8 mouse cellular contexts compared by ENCODE assay signal in genomic region chr2:103969437-103970040, GRCm38 (mm10). TPM values are rescaled to one million over a fixed set of nuclear protein-coding genes. Genes with fewer than 3 reads are reported as not detected.
A peak's percentile ranks its signal among the peaks of the same experiment; 100 is the strongest.
DNase-seq lines count a peak whose midpoint lies in the region; ATAC-seq and TF ChIP-seq lines count a peak whose summit lies in the region.

No protein-coding gene starts in this region.

- H3K9me3 ChIP-seq in forebrain, embryonic 10.5 days = no peaks in the 10 kb centered on the region
- no peaks in the 10 kb centered on the region for H3K9me3 ChIP-seq in heart, embryonic 14.5 days (ENCODE audit: control insufficient read depth, low read length)
- no peaks in the 10 kb centered on the region for H3K9me3 ChIP-seq in kidney, postnatal 0 days (replicated peaks; ENCODE audit: low read length)
- H3K9me3 ChIP-seq in liver, embryonic 13.5 days (replicated peaks) = no peaks in the 10 kb centered on the region

- peak; percentile 75 for DNase-seq in forebrain, embryonic 10.5 days (ENCODE audit: extremely low spot score, low spot score)
- DNase-seq in kidney, postnatal 0 days (ENCODE audit: low spot score) = peak; percentile 73
- peak; percentile 76 for DNase-seq in liver, embryonic 13.5 days
- DNase-seq in naive thymus-derived CD4-positive, alpha-beta T cell, adult 2 months (ENCODE audit: low read depth) = peak; percentile 40
- peak; percentile 81 for DNase-seq in splenic B cell, adult 2 months (ENCODE audit: low read depth, low spot score)

- H3K4me1 ChIP-seq in brown adipose tissue, adult 24 weeks (ENCODE audit: control insufficient read depth, insufficient read depth, insufficient read length, low read length) = peaks cover 3% of the 10 kb centered on the region; the same call in 1 of the 2 replicates
- peaks cover 37% of the 10 kb centered on the region for H3K4me1 ChIP-seq in forebrain, embryonic 10.5 days
- H3K4me1 ChIP-seq in heart, embryonic 14.5 days (ENCODE audit: control insufficient read depth in 2 of 2, insufficient read depth in 2 of 2, low read length in 2 of 2) = peaks cover 0 to 7% of the 10 kb centered on the region in 2 experiments; a peak in 1 of 4 replicates
- H3K4me1 ChIP-seq in kidney, postnatal 0 days (replicated peaks; ENCODE audit: insufficient read depth, low read length) = peaks cover 4% of the 10 kb centered on the region; the same call in 1 of the 2 replicates
- peaks cover 82% of the 10 kb centered on the region for H3K4me1 ChIP-seq in liver, embryonic 13.5 days (replicated peaks)

- H3K9ac ChIP-seq in heart, embryonic 14.5 days (ENCODE audit: low read length) = peak overlapping the region; percentile 80
- peak overlapping the region; percentile 68 for H3K9ac ChIP-seq in kidney, postnatal 0 days (ENCODE audit: low read depth, low read length)
- H3K9ac ChIP-seq in liver, embryonic 13.5 days = peak overlapping the region; percentile 100

- peak; percentile 50; the same call in 1 of the 2 replicates for TF ChIP-seq CTCF in kidney, postnatal 0 days (IDR thresholded peaks at IDR 0.05; ENCODE audit: low read depth)

- H3K4me2 ChIP-seq in heart, embryonic 14.5 days (ENCODE audit: low read length) = peak overlapping the region; percentile 98
- peak overlapping the region; percentile 67 for H3K4me2 ChIP-seq in kidney, postnatal 0 days (ENCODE audit: low read length)
- H3K4me2 ChIP-seq in liver, embryonic 13.5 days = peak overlapping the region; percentile 84

- H3K4me3 ChIP-seq in brown adipose tissue, adult 24 weeks (ENCODE audit: insufficient read depth, low read depth, low read length) = peak overlapping the region; percentile 93
- H3K4me3 ChIP-seq in forebrain, embryonic 10.5 days = peak overlapping the region; percentile 78
- peak overlapping the region; percentile 53 to 84 for H3K4me3 ChIP-seq in heart, embryonic 14.5 days (ENCODE audit: control insufficient read depth in 1 of 2, insufficient read depth in 1 of 2, low read depth in 1 of 2, low read length in 2 of 2)
- peak overlapping the region; percentile 67 for H3K4me3 ChIP-seq in kidney, postnatal 0 days (replicated peaks; ENCODE audit: low read depth, low read length)
- H3K4me3 ChIP-seq in liver, embryonic 13.5 days (replicated peaks) = peak overlapping the region; percentile 96

- peak overlapping the region; percentile 78 for H3K27ac ChIP-seq in brown adipose tissue, adult 24 weeks (replicated peaks; ENCODE audit: low read depth, low read length)
- H3K27ac ChIP-seq in forebrain, embryonic 10.5 days = peak overlapping the region; percentile 88
- H3K27ac ChIP-seq in heart, embryonic 14.5 days (replicated peaks in 1 of 2; ENCODE audit: control insufficient read depth in 1 of 2, insufficient read depth in 1 of 2, low read depth in 2 of 2, low read length in 2 of 2) = peak overlapping the region; percentile 25 to 75
- H3K27ac ChIP-seq in kidney, postnatal 0 days = peak overlapping the region; percentile 71
- peak overlapping the region; percentile 97 for H3K27ac ChIP-seq in liver, embryonic 13.5 days

- peaks cover 83% of the 10 kb centered on the region for H3K27me3 ChIP-seq in forebrain, embryonic 10.5 days (ENCODE audit: poor library complexity, severe bottlenecking)
- H3K27me3 ChIP-seq in heart, embryonic 14.5 days (ENCODE audit: control insufficient read depth, insufficient read depth, low read length) = peaks cover 43% of the 10 kb centered on the region
- H3K27me3 ChIP-seq in kidney, postnatal 0 days (ENCODE audit: insufficient read depth, low read length) = no peaks in the 10 kb centered on the region; the same call in 1 of the 2 replicates
- no peaks in the 10 kb centered on the region for H3K27me3 ChIP-seq in liver, embryonic 13.5 days
- no peaks in the 10 kb centered on the region for H3K27me3 ChIP-seq in splenic B cell, adult 2 months (ENCODE audit: control insufficient read depth, insufficient read depth, low read length, poor library complexity, severe bottlenecking)

- H3K36me3 ChIP-seq in forebrain, embryonic 10.5 days (replicated peaks) = peaks cover 4% of the 10 kb centered on the region; the same call in 1 of the 2 replicates
- peaks cover 8% of the 10 kb centered on the region; the same call in 1 of the 2 replicates for H3K36me3 ChIP-seq in heart, embryonic 14.5 days (ENCODE audit: control insufficient read depth, insufficient read depth, low read length)
- H3K36me3 ChIP-seq in kidney, postnatal 0 days (ENCODE audit: insufficient read depth, low read length) = no peaks in the 10 kb centered on the region
- H3K36me3 ChIP-seq in liver, embryonic 13.5 days = peaks cover 74% of the 10 kb centered on the region
- H3K36me3 ChIP-seq in splenic B cell, adult 2 months (ENCODE audit: control insufficient read depth, insufficient read depth, low read length, poor library complexity, severe bottlenecking) = peaks cover 4% of the 10 kb centered on the region; the same call in 1 of the 2 replicates

- WGBS in forebrain, embryonic 10.5 days = under 1% methylated on average over 40 of the region's 40 CpGs
- 1% methylated on average over 40 of the region's 40 CpGs for WGBS in heart, embryonic 14.5 days
- under 1% methylated on average over 39 of the region's 40 CpGs for whole genome bisulfite sequencing in kidney, postnatal 0 days
- under 1% methylated on average over 40 of the region's 40 CpGs for WGBS in liver, embryonic 13.5 days (ENCODE audit: insufficient replicate concordance)

- peak; percentile 42 for ATAC-seq in CD4-positive, CD25-positive, alpha-beta regulatory T cell, adult 4 months
- peak; percentile 79 for ATAC-seq in heart, embryonic 14.5 days (ENCODE audit: insufficient number of reproducible peaks, insufficient read depth, low FRiP score, low read depth)
- ATAC-seq in kidney, postnatal 0 days (replicated peaks; ENCODE audit: low FRiP score, low read depth) = peak; percentile 87
- ATAC-seq in liver, embryonic 13.5 days (ENCODE audit: low read depth) = peak; percentile 84

RNA-seq across cellular contexts. Expression of gene Lmo2, which starts 11.8 kb away (rescaled TPM):
- polyA plus RNA-seq in CD4-positive, CD25-positive, alpha-beta regulatory T cell, adult 4 months (2017; shearing (Covaris generic)) = 1 to 10 TPM in 1 of 2 experiments, under 1 TPM in 1; 0.38 to 2.1 TPM
- polyA plus RNA-seq in brown adipose tissue, adult 24 weeks (2012; ENCODE audit: insufficient read depth, insufficient read length, missing spikeins) = 10.9 and 11.1 TPM in 2 replicates
- polyA plus RNA-seq in forebrain, embryonic 10.5 days (2016; fragmentation: Nextera tagmentation; extraction: Ambion mirVana) = 24.3 and 26.4 TPM in 2 replicates
- polyA plus RNA-seq in heart, embryonic 14.5 days (2014; fragmentation: Nextera tagmentation; extraction: Ambion mirVana) = 21.9 and 23.7 TPM in 2 replicates
- 34.1 and 43.7 TPM in 2 replicates for polyA plus RNA-seq in kidney, postnatal 0 days (2015; fragmentation: Nextera tagmentation; extraction: Ambion mirVana)
- polyA plus RNA-seq in liver, embryonic 13.5 days (2015; fragmentation: Nextera tagmentation; extraction: Ambion mirVana) = 156 and 167 TPM in 2 replicates

RNA-seq across cellular contexts. Expression of gene Fbxo3, which starts 58.0 kb away (rescaled TPM):
- polyA plus RNA-seq in CD4-positive, CD25-positive, alpha-beta regulatory T cell, adult 4 months (2017; shearing (Covaris generic)) = 10 to 100 TPM; 39.2 to 39.4 TPM
- 46.9 and 47.4 TPM in 2 replicates for polyA plus RNA-seq in brown adipose tissue, adult 24 weeks (2012; ENCODE audit: insufficient read depth, insufficient read length, missing spikeins)
- polyA plus RNA-seq in forebrain, embryonic 10.5 days (2016; fragmentation: Nextera tagmentation; extraction: Ambion mirVana) = 47.8 and 48.3 TPM in 2 replicates
- polyA plus RNA-seq in heart, embryonic 14.5 days (2014; fragmentation: Nextera tagmentation; extraction: Ambion mirVana) = 43.5 and 44.9 TPM in 2 replicates
- polyA plus RNA-seq in kidney, postnatal 0 days (2015; fragmentation: Nextera tagmentation; extraction: Ambion mirVana) = 49.0 and 51.5 TPM in 2 replicates
- 50.2 and 61.5 TPM in 2 replicates for polyA plus RNA-seq in liver, embryonic 13.5 days (2015; fragmentation: Nextera tagmentation; extraction: Ambion mirVana)

RNA-seq across cellular contexts. Expression of gene 4931422A03Rik, which starts 58.6 kb away (rescaled TPM):
- under 1 TPM in 1 of 2 experiments, not detected in 1; 0.93 TPM for polyA plus RNA-seq in CD4-positive, CD25-positive, alpha-beta regulatory T cell, adult 4 months (2017; shearing (Covaris generic))
- not detected in 2 replicates for polyA plus RNA-seq in brown adipose tissue, adult 24 weeks (2012; ENCODE audit: insufficient read depth, insufficient read length, missing spikeins)
- 1.4 and 1.6 TPM in 2 replicates for polyA plus RNA-seq in forebrain, embryonic 10.5 days (2016; fragmentation: Nextera tagmentation; extraction: Ambion mirVana)
- 1.9 and 2.0 TPM in 2 replicates for polyA plus RNA-seq in heart, embryonic 14.5 days (2014; fragmentation: Nextera tagmentation; extraction: Ambion mirVana)
- polyA plus RNA-seq in kidney, postnatal 0 days (2015; fragmentation: Nextera tagmentation; extraction: Ambion mirVana) = 1.3 and 1.4 TPM in 2 replicates
- polyA plus RNA-seq in liver, embryonic 13.5 days (2015; fragmentation: Nextera tagmentation; extraction: Ambion mirVana) = 0.99 and 1.3 TPM in 2 replicates

Comparison
In these comparisons a context has a peak if more than half of its experiments do, and no peak if none do; other contexts are left out.
1. Peak in every context shown above with its lines: DNase-seq, ATAC-seq, H3K4me3 ChIP-seq and H3K27ac ChIP-seq.